In genomic region chr11:34421061-34421460, GRCm38 (mm10) we compare ENCODE assay signal across 17 mouse cellular contexts.
DNase-seq lines count a peak whose midpoint lies in the region; ATAC-seq and TF ChIP-seq lines count a peak whose summit lies in the region.
"Had no signal": no experiment of that assay in that cellular context is flagged by ENCODE, and none has a peak within 500 bp of the region (broad histone marks: within the 10 kb centered on the region; RNA-seq: fewer than 3 reads in every experiment).

No protein-coding gene starts in this region.

- 0 out of 2 replicates have a peak overlapping the region, but pooled peaks have one; percentile 4 for H3K27ac ChIP-seq in gastrocnemius, adult 2 months
- H3K27ac ChIP-seq in embryonic facial prominence, embryonic 15.5 days (replicated peaks), result no peak overlapping the region
- H3K27ac ChIP-seq in midbrain, embryonic 14.5 days (replicated peaks; ENCODE audit: low read depth, low read length), result no peak overlapping the region
- H3K27ac ChIP-seq: hindbrain, postnatal 0 days; limb, embryonic 12.5 days; liver, embryonic 15.5 days; midbrain, embryonic 13.5 days had no signal

- peak; percentile 85 for ATAC-seq in embryonic facial prominence, embryonic 15.5 days (ENCODE audit: insufficient number of reproducible peaks, low FRiP score, low TSS enrichment, low read depth)
- ATAC-seq in midbrain, embryonic 14.5 days (ENCODE audit: low FRiP score, low TSS enrichment), result no peak
- ATAC-seq: hindbrain, postnatal 0 days; midbrain, embryonic 13.5 days had no signal

- WGBS in embryonic facial prominence, embryonic 15.5 days, result 41% methylated on average over 6 of the region's 6 CpGs
- WGBS in midbrain, embryonic 14.5 days, result 76% methylated on average over 6 of the region's 6 CpGs

- no peak overlapping the region for H3K4me3 ChIP-seq in gastrocnemius, adult 2 months
- no peak overlapping the region for H3K4me3 ChIP-seq in embryonic facial prominence, embryonic 15.5 days (replicated peaks)
- H3K4me3 ChIP-seq in midbrain, embryonic 14.5 days (replicated peaks; ENCODE audit: low read depth, low read length), result no peak overlapping the region
- H3K4me3 ChIP-seq: limb, embryonic 12.5 days; liver, embryonic 15.5 days; midbrain, embryonic 13.5 days had no signal

- H3K9ac ChIP-seq in embryonic facial prominence, embryonic 15.5 days, result no peak overlapping the region
- H3K9ac ChIP-seq in midbrain, embryonic 14.5 days (replicated peaks; ENCODE audit: low read length), result no peak overlapping the region
- H3K9ac ChIP-seq: limb, embryonic 12.5 days; liver, embryonic 15.5 days; midbrain, embryonic 13.5 days had no signal

- H3K9me3 ChIP-seq in embryonic facial prominence, embryonic 15.5 days (replicated peaks), result no peaks in the 10 kb centered on the region
- no peaks in the 10 kb centered on the region for H3K9me3 ChIP-seq in midbrain, embryonic 14.5 days (ENCODE audit: control insufficient read depth, low read length)
- H3K9me3 ChIP-seq: limb, embryonic 12.5 days; liver, embryonic 15.5 days; midbrain, embryonic 13.5 days had no signal

- no peaks in the 10 kb centered on the region for H3K36me3 ChIP-seq in embryonic facial prominence, embryonic 15.5 days
- H3K36me3 ChIP-seq in midbrain, embryonic 14.5 days (ENCODE audit: control insufficient read depth, insufficient read depth, low read length), result no peaks in the 10 kb centered on the region
- H3K36me3 ChIP-seq: limb, embryonic 12.5 days; liver, embryonic 15.5 days; midbrain, embryonic 13.5 days had no signal

- H3K27me3 ChIP-seq in embryonic facial prominence, embryonic 15.5 days, result no peaks in the 10 kb centered on the region
- no peaks in the 10 kb centered on the region for H3K27me3 ChIP-seq in midbrain, embryonic 14.5 days (ENCODE audit: control insufficient read depth, insufficient read depth, low read length)
- H3K27me3 ChIP-seq: limb, embryonic 12.5 days; liver, embryonic 15.5 days; midbrain, embryonic 13.5 days had no signal

- H3K4me1 ChIP-seq in embryonic facial prominence, embryonic 15.5 days, result peaks cover 10% of the 10 kb centered on the region; the same call in 1 of the 2 replicates
- peaks cover 15% of the 10 kb centered on the region for H3K4me1 ChIP-seq in midbrain, embryonic 14.5 days (ENCODE audit: control insufficient read depth, insufficient read depth, low read length)
- H3K4me1 ChIP-seq: liver, embryonic 15.5 days had no signal

- intact Hi-C loops in gastrocnemius, adult 2 months (cut with DNase I), result no loop called here

- peak; percentile 20 for DNase-seq in gastrocnemius, adult 2 months
- DNase-seq in gastrocnemius, postnatal 25 days, result no peak
- peak; percentile 32 to 71 for DNase-seq in left cerebral cortex, adult 18-20 months (ENCODE audit: low spot score in 2 of 2)
- DNase-seq in right cerebral cortex, postnatal 14 days, result peak; percentile 30
- DNase-seq in midbrain, embryonic 14.5 days, result no peak
- DNase-seq in embryo, embryonic 9.5 days (ENCODE audit: extremely low spot score), result no peak
- DNase-seq in ovary, postnatal 14 days (ENCODE audit: low spot score), result no peak
- DNase-seq: adrenal gland, postnatal 25 days; heart, adult 18-20 months; heart, postnatal 10 days; kidney, adult 2 months; lung, postnatal 36 days had no signal

- no peak for TF ChIP-seq CTCF in gastrocnemius, adult 2 months (IDR thresholded peaks at IDR 0.05)

- no peak overlapping the region for H3K4me2 ChIP-seq in embryonic facial prominence, embryonic 15.5 days (replicated peaks)
- no peak overlapping the region for H3K4me2 ChIP-seq in midbrain, embryonic 14.5 days (ENCODE audit: low read length)
- H3K4me2 ChIP-seq: limb, embryonic 12.5 days; liver, embryonic 15.5 days; midbrain, embryonic 13.5 days had no signal

Comparison
In these comparisons a context has a peak if more than half of its experiments do, and no peak if none do; other contexts are left out.
1. DNase-seq: peak in gastrocnemius, adult 2 months (single experiment), left cerebral cortex, adult 18-20 months (2 of 2) and right cerebral cortex, postnatal 14 days (single experiment); none in gastrocnemius, postnatal 25 days (single experiment), midbrain, embryonic 14.5 days (single experiment), embryo, embryonic 9.5 days (single experiment) and ovary, postnatal 14 days (single experiment).